Mouse (Mus musculus): ENCODE data around the gene Uqcc2.

- TF ChIP-seq CTCF (IDR thresholded peaks at IDR 0.05) (no peak), EP300 (IDR thresholded peaks at IDR 0.05; ENCODE audit: insufficient read depth, low read depth, low read length) (no peak)
These were observed 41.6 kb upstream of the Uqcc2 start for GRCm38 (mm10) chr17:27175196-27175874.

Measured in heart, adult 2 months (tissue).